Mouse (Mus musculus): ENCODE data around the gene Flad1.

The Flad1 gene

DNA sequence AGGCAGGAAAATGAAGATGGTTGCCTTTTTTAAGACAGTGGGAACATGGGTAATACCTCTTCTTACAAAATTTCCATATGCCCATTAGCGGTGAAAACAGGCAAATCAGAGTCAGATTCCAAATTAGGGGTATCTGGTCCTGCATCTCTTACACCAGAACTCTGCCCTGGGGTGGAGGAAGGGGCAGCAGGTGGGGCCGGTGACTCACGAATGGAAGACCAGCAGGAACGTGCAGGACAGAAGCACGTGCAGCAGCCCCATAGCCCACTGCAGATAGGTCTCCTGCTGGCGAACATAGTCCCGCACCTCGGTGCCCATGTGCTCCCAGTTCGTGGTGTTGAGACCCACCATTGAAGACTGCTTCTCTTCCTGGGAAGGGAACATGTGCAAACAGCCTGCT lies 55.6 kb downstream of the Flad1 start:
- ATAC-seq (ENCODE audit: insufficient number of reproducible peaks, low FRiP score, low TSS enrichment): no peak

GRCm38 (mm10) chr3:89355512-89355902 lies 56.2 kb downstream of the Flad1 start:
- no peak for ATAC-seq (ENCODE audit: insufficient number of reproducible peaks, low FRiP score, low TSS enrichment)

- peak; percentile 34; the same call in 1 of the 2 replicates for ATAC-seq (ENCODE audit: insufficient number of reproducible peaks, low FRiP score, low TSS enrichment)
Observed at GRCm38 (mm10) chr3:89354816-89355511, 56.7 kb downstream of the Flad1 start.

DNA sequence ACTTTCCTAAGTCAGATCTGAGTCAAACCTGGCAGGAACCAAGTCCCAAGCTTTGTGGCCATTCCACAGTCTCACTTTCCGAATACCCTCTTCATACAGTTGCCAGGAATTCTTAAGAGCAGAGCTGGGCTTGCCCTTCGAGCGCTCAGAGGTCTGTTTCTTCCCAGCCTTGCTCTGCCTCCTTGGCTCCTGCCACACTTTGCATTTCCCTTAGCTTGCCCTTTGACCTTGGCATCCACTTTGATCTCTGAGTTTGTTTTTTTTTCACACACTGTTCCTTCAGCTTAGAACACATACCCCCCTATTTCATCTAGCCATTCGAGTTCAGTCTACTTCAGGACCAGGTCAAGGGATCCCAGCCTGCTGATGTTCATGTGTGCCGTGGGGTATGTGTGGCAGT lies 60.4 kb downstream of the Flad1 start:
- no peak for ATAC-seq (ENCODE audit: insufficient number of reproducible peaks, low FRiP score, low TSS enrichment)

All from cerebellum, adult (tissue).